Mouse (Mus musculus) lung, postnatal 0 days (tissue): Measurements from ENCODE around the gene Baiap2. TPM values are rescaled to one million over a fixed set of nuclear protein-coding genes. Genes with fewer than 3 reads are reported as not detected.

Source experiments
- ATAC-seq: fragments of 200-750 bp; cut with Nextera tagmentation; 2 replicates; pipeline ENCODE4 v1.8.0; 2017; ENCODE audit warnings: moderate library complexity
- DNase-seq: peaks from one replicate; pipeline ENCODE4 v3.0.0-alpha.2; 2016; ENCODE audit warnings: low spot score
- H3K27ac ChIP-seq: fragments of 300-500 bp; sonication (generic); 2 replicates; pipeline ENCODE4 v1.5.1; 2014; ENCODE audit warnings: antibody characterized with exemption, mild to moderate bottlenecking, low read length, mixed read lengths
- H3K27me3 ChIP-seq: fragments of 300-500 bp; sonication (generic); replicated peaks from 2 replicates; pipeline ENCODE4 v1.6.1; 2014; ENCODE audit warnings: low read length, mixed read lengths; ENCODE audit not compliant: insufficient read depth
- H3K36me3 ChIP-seq: fragments of 300-500 bp; sonication (generic); 2 replicates; pipeline ENCODE4 v1.6.1; 2014; ENCODE audit warnings: low read length, mixed read lengths; ENCODE audit not compliant: insufficient read depth
- H3K4me1 ChIP-seq: fragments of 300-500 bp; sonication (generic); 2 replicates; pipeline ENCODE4 v1.6.1; 2014; ENCODE audit warnings: antibody characterized with exemption, low read depth, low read length, mixed read lengths; ENCODE audit not compliant: insufficient read depth
- H3K4me2 ChIP-seq: fragments of 300-500 bp; sonication (generic); replicated peaks from 2 replicates; pipeline ENCODE4 v1.6.1; 2014; ENCODE audit warnings: low read depth, mild to moderate bottlenecking, low read length, moderate library complexity, mixed read lengths
- H3K4me3 ChIP-seq: fragments of 300-500 bp; sonication (generic); 2 replicates; pipeline ENCODE4 v1.5.1; 2014; ENCODE audit warnings: low read depth, low read length
- H3K9ac ChIP-seq: fragments of 300-500 bp; sonication (generic); replicated peaks from 2 replicates; pipeline ENCODE4 v1.6.1; 2014; ENCODE audit warnings: low read depth, mild to moderate bottlenecking
- H3K9me3 ChIP-seq: fragments of 300-500 bp; sonication (generic); 2 replicates; pipeline ENCODE4 v1.6.1; 2016; ENCODE audit warnings: low read length, mixed read lengths
- CTCF ChIP-seq: IDR thresholded peaks from 2 replicates; pipeline ENCODE4 v1.5.1; 2016; ENCODE audit warnings: antibody characterized with exemption, mild to moderate bottlenecking
- EP300 ChIP-seq: IDR thresholded peaks from 2 replicates; pipeline ENCODE4 v1.6.1; 2016; ENCODE audit warnings: antibody characterized with exemption, mild to moderate bottlenecking, control low read depth
- WGBS: fragments of 180-500 bp; shearing (Covaris S2); extraction: QIAGEN DNeasy Blood & Tissue Kit; methylation state at CpG from one replicate; pipeline ENCODE4 v1.1.7; 2014; 5-methylcytosine and 5-hydroxymethylcytosine counted together
- polyA plus RNA-seq: library from polyadenylated mRNA; unstranded; fragments of >200 nt; fragmentation: Nextera tagmentation; extraction: Ambion mirVana; gene quantifications from 2 replicates; pipeline ENCODE4 v1.2.1, GENCODE M21; 2015

Gene Baiap2
- polyA plus RNA-seq, 1 experiment from 2014 or later: 52.6 TPM

GRCm38 (mm10) chr11:120040440-120040839 is 97.9 kb downstream of the Baiap2 start:
- Histone ChIP-seq H3K9me3 (no peaks in the 10 kb centered on the region), H3K4me2 (peak overlapping the region; percentile 17; the same call in 1 of the 2 replicates), H3K27me3 (no peaks in the 10 kb centered on the region), H3K9ac (no peak overlapping the region), H3K27ac (peak overlapping the region; percentile 91), H3K4me3 (no peak overlapping the region), H3K36me3 (no peaks in the 10 kb centered on the region), H3K4me1 (peaks cover 5% of the 10 kb centered on the region; the same call in 1 of the 2 replicates)
- peak; percentile 31 for TF ChIP-seq CTCF
- no peak for TF ChIP-seq EP300
- ATAC-seq: peak; percentile 5; the same call in 1 of the 2 replicates
- peak; percentile 76 for DNase-seq
- 49% methylated on average over 8 of the region's 8 CpGs for WGBS

- Histone ChIP-seq H3K4me3 (0 out of 2 replicates have a peak overlapping the region, but pooled peaks have one; percentile 12), H3K4me2 (peak overlapping the region; percentile 17), H3K36me3 (no peaks in the 10 kb centered on the region), H3K27ac (peak overlapping the region; percentile 91), H3K9me3 (no peaks in the 10 kb centered on the region), H3K9ac (no peak overlapping the region; the same call in 1 of the 2 replicates), H3K27me3 (peaks cover 7% of the 10 kb centered on the region; the same call in 1 of the 2 replicates), H3K4me1 (peaks cover 5% of the 10 kb centered on the region; the same call in 1 of the 2 replicates)
- ATAC-seq: peak; percentile 92
- 49% methylated on average over 13 of the region's 13 CpGs for WGBS
- no peak for TF ChIP-seq CTCF
- peak; percentile 79 for TF ChIP-seq EP300
- peak; percentile 90 for DNase-seq
These were observed 98.9 kb downstream of the Baiap2 start for GRCm38 (mm10) chr11:120041191-120042123.

- H3K9me3 ChIP-seq: no peaks in the 10 kb centered on the region
- WGBS: 50% methylated on average over 7 of the region's 7 CpGs
- H3K4me2 ChIP-seq: no peak overlapping the region
- peak overlapping the region; percentile 91 for H3K27ac ChIP-seq
- H3K27me3 ChIP-seq: peaks cover 13% of the 10 kb centered on the region; the same call in 1 of the 2 replicates
- H3K36me3 ChIP-seq: no peaks in the 10 kb centered on the region
- peak; percentile 22; the same call in 1 of the 2 replicates for ATAC-seq
- TF ChIP-seq CTCF (no peak), EP300 (no peak)
- peaks cover 8% of the 10 kb centered on the region; the same call in 1 of the 2 replicates for H3K4me1 ChIP-seq
- DNase-seq: peak; percentile 61
- H3K4me3 ChIP-seq: no peak overlapping the region
- H3K9ac ChIP-seq: no peak overlapping the region; the same call in 1 of the 2 replicates
These were observed 99.7 kb downstream of the Baiap2 start for GRCm38 (mm10) chr11:120042141-120042838.

GRCm38 (mm10) chr11:120045341-120045740 is 102.8 kb downstream of the Baiap2 start:
- WGBS: 73% methylated on average over 4 of the region's 4 CpGs
- no peak for DNase-seq
- Histone ChIP-seq H3K4me2 (no peak overlapping the region), H3K4me1 (peaks cover 13% of the 10 kb centered on the region; the same call in 1 of the 2 replicates), H3K36me3 (no peaks in the 10 kb centered on the region), H3K9ac (no peak overlapping the region), H3K9me3 (no peaks in the 10 kb centered on the region), H3K4me3 (no peak overlapping the region), H3K27ac (no peak overlapping the region), H3K27me3 (peaks cover 22% of the 10 kb centered on the region)
- TF ChIP-seq CTCF (no peak), EP300 (no peak)
- ATAC-seq: no peak

GRCm38 (mm10) chr11:120045839-120046552 is 103.4 kb downstream of the Baiap2 start:
- Histone ChIP-seq H3K27me3 (peaks cover 22% of the 10 kb centered on the region), H3K4me3 (peak overlapping the region; percentile 44), H3K9me3 (no peaks in the 10 kb centered on the region), H3K9ac (peak overlapping the region; percentile 8; the same call in 1 of the 2 replicates), H3K4me2 (peak overlapping the region; percentile 85), H3K27ac (no peak overlapping the region), H3K36me3 (no peaks in the 10 kb centered on the region), H3K4me1 (peaks cover 8% of the 10 kb centered on the region; the same call in 1 of the 2 replicates)
- DNase-seq (no peak), ATAC-seq (no peak)
- no peak for TF ChIP-seq CTCF
- no peak for TF ChIP-seq EP300
- 42% methylated on average over 11 of the region's 11 CpGs for WGBS
